Mouse (Mus musculus): ENCODE measurements around the gene Cdh11. TPM values are rescaled to one million over a fixed set of nuclear protein-coding genes. Genes with fewer than 3 reads are reported as not detected.

Cdh11 gene
- polyA plus RNA-seq, 1 experiment from 2014 or later: 112 TPM

Small RNAs within 50 kb of the gene (microRNA-seq; reads per million reads assigned to microRNA genes)
- gene Gm26301: not detected

Measured in limb, embryonic 10.5 days (tissue).